Mouse (Mus musculus) lung, embryonic 14.5 days (tissue): ENCODE results near the gene Naa11. TPM values are rescaled to one million over a fixed set of nuclear protein-coding genes. Genes with fewer than 3 reads are reported as not detected.

Experiments used
- ATAC-seq: fragments of 200-750 bp; cut with Nextera tagmentation; 2 replicates; pipeline ENCODE4 v1.8.0; 2017; ENCODE audit warnings: mild to moderate bottlenecking, moderate TSS enrichment, moderate library complexity; ENCODE audit not compliant: insufficient read depth
- DNase-seq: peaks from one replicate; pipeline ENCODE4 v3.0.0-alpha.2; 2015
- H3K27ac ChIP-seq: fragments of 300-500 bp; sonication (generic); 2 replicates; pipeline ENCODE4 v1.5.1; 2014; ENCODE audit warnings: low read depth, mild to moderate bottlenecking, moderate library complexity
- H3K27me3 ChIP-seq: fragments of 300-500 bp; sonication (generic); 2 replicates; pipeline ENCODE4 v1.6.1; 2014; ENCODE audit warnings: low read length, control low read depth; ENCODE audit not compliant: insufficient read depth
- H3K36me3 ChIP-seq: fragments of 300-500 bp; sonication (generic); 2 replicates; pipeline ENCODE4 v1.6.1; 2014; ENCODE audit warnings: control low read depth; ENCODE audit not compliant: insufficient read depth
- H3K4me1 ChIP-seq: fragments of 300-500 bp; sonication (generic); 2 replicates; pipeline ENCODE4 v1.6.1; 2014; ENCODE audit warnings: antibody characterized with exemption, control low read depth; ENCODE audit not compliant: insufficient read depth
- H3K4me2 ChIP-seq: fragments of 300-500 bp; sonication (generic); 2 replicates; pipeline ENCODE4 v1.6.1; 2014; ENCODE audit warnings: mild to moderate bottlenecking
- H3K4me3 ChIP-seq: fragments of 300-500 bp; sonication (generic); 2 replicates; pipeline ENCODE4 v1.5.1; 2014; ENCODE audit warnings: low read depth, low read length
- H3K9ac ChIP-seq: fragments of 300-500 bp; sonication (generic); 2 replicates; pipeline ENCODE4 v1.6.1; 2014
- H3K9me3 ChIP-seq: fragments of 300-500 bp; sonication (generic); 2 replicates; pipeline ENCODE4 v1.6.1; 2016; ENCODE audit warnings: low read depth, low read length, control low read depth
- CTCF ChIP-seq: IDR thresholded peaks from 2 replicates; pipeline ENCODE4 v1.5.1; 2016; ENCODE audit warnings: antibody characterized with exemption, low read depth
- WGBS: fragments of 180-500 bp; shearing (Covaris S2); extraction: QIAGEN DNeasy Blood & Tissue Kit; methylation state at CpG from one replicate; pipeline ENCODE4 v1.1.7; 2014; 5-methylcytosine and 5-hydroxymethylcytosine counted together
- polyA plus RNA-seq: library from polyadenylated mRNA; unstranded; fragments of >200 nt; fragmentation: Nextera tagmentation; extraction: Ambion mirVana; gene quantifications from 2 replicates; pipeline ENCODE4 v1.2.1, GENCODE M21; 2014

The Naa11 gene
- polyA plus RNA-seq, 1 experiment from 2014 or later: 0.08 TPM

DNA sequence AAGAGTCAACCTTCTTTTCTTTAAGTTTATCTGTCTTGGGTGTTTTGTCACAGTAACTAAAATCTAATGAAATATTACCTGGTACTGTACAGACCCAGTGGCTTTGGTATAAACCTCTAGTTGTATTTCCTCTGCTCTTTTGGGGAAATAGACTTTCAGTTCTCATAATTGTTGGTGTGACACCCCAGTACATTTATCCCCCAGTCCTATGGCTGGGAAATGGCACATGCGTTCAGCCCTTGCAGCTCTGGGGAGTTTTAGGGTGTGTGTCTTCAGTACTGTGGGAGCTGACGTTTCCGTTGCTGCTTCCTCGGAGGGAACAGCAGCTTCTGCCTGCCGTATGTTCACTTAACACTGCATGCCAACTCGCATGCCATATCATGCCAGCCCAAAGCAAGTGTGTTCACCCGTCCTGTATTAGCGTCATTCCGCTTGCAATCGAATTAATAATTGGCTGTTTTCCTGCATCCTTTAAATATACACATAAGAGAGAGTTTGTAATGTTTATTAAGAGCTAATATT is 46.4 kb downstream of the Naa11 start:
- ATAC-seq (no peak), DNase-seq (no peak)
- WGBS: 89% methylated on average over 10 of the region's 10 CpGs
- Histone ChIP-seq H3K4me3 (no peak overlapping the region), H3K4me2 (no peak overlapping the region), H3K27ac (no peak overlapping the region), H3K36me3 (no peaks in the 10 kb centered on the region), H3K9ac (no peak overlapping the region), H3K27me3 (no peaks in the 10 kb centered on the region), H3K9me3 (no peaks in the 10 kb centered on the region), H3K4me1 (no peaks in the 10 kb centered on the region)
- TF ChIP-seq CTCF: no peak

DNA sequence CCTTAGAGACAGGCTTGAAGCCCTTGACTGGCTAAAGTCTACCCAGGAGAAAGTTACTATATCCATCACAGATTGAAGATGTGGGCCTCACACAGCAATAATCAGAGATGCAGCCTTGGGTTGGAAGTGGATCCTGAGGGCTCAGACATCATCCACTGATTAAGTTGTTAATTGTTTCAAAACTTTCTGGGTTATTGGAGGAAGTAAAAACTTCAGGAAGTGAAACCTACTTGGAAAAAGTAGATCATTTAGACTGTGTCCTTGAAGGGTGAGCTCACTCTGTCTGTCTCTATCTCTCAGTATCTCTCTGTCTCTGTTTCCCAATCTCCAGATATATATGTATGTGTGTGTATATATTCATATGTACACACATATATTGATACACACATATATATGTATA is 47.0 kb downstream of the Naa11 start:
- DNase-seq: no peak
- H3K36me3 ChIP-seq: no peaks in the 10 kb centered on the region
- no peak for TF ChIP-seq CTCF
- no peaks in the 10 kb centered on the region for H3K27me3 ChIP-seq
- H3K9ac ChIP-seq: no peak overlapping the region
- H3K4me3 ChIP-seq: no peak overlapping the region
- no peak overlapping the region for H3K27ac ChIP-seq
- no peak overlapping the region for H3K4me2 ChIP-seq
- H3K9me3 ChIP-seq: no peaks in the 10 kb centered on the region
- ATAC-seq: no peak
- H3K4me1 ChIP-seq: no peaks in the 10 kb centered on the region

DNA sequence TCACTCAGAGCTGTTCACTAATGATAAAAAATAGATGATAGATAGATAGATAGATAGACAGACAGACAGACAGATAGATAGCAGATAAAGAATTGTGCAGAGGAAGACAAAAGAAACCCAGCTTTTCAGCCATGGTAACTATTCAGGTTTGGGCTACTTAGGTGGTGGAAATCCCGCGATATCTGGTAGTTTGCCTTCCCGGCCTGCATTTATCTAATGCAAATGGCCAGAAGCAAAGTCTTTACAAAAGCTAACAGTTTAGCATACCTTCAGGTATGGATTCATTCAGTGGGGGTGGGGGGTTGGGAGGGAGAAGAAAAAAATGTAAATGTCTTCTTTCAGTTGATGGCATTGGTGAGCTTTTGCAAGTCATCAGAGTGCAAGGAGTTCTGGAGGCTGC is 48.0 kb downstream of the Naa11 start:
- Histone ChIP-seq H3K9me3 (no peaks in the 10 kb centered on the region), H3K27ac (no peak overlapping the region), H3K27me3 (no peaks in the 10 kb centered on the region), H3K4me3 (no peak overlapping the region), H3K36me3 (no peaks in the 10 kb centered on the region), H3K4me1 (no peaks in the 10 kb centered on the region), H3K4me2 (no peak overlapping the region), H3K9ac (no peak overlapping the region)
- ATAC-seq (no peak), DNase-seq (no peak)
- 84% methylated on average over 3 of the region's 3 CpGs for WGBS
- TF ChIP-seq CTCF: no peak

DNA sequence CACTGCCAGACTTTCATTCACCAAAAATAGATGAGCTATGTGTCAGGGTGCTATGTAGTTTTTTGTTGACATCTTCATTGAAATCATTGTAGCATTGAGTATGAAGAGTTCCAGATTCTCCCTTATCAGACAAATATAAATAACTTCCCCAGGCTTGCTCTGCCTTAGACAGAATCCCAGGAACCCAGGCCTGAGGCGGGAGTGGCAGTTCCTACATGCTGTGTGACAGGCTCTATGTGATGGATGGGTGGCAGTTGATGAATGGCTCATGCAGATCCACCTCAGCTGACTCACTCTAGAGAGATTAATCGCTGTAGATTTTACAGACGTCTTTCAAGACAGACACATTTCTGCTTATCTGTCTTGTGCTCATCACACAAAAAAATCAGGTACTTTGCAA is 57.4 kb downstream of the Naa11 start:
- no peak for DNase-seq
- H3K36me3 ChIP-seq: no peaks in the 10 kb centered on the region
- H3K4me2 ChIP-seq: no peak overlapping the region
- TF ChIP-seq CTCF: no peak
- no peak overlapping the region for H3K27ac ChIP-seq
- no peak overlapping the region for H3K4me3 ChIP-seq
- no peaks in the 10 kb centered on the region for H3K27me3 ChIP-seq
- 29% methylated on average over 3 of the region's 3 CpGs for WGBS
- peaks cover 3% of the 10 kb centered on the region; the same call in 1 of the 2 replicates for H3K4me1 ChIP-seq
- H3K9me3 ChIP-seq: no peaks in the 10 kb centered on the region
- ATAC-seq: no peak
- H3K9ac ChIP-seq: no peak overlapping the region

Other genes starting within 250 kb of the Naa11 start
- gene Gk2, start 64.6 kb upstream of the Naa11 start, polyA plus RNA-seq: not detected in 2 replicates